29 mouse cellular contexts compared by ENCODE assay signal in the genomic region with DNA sequence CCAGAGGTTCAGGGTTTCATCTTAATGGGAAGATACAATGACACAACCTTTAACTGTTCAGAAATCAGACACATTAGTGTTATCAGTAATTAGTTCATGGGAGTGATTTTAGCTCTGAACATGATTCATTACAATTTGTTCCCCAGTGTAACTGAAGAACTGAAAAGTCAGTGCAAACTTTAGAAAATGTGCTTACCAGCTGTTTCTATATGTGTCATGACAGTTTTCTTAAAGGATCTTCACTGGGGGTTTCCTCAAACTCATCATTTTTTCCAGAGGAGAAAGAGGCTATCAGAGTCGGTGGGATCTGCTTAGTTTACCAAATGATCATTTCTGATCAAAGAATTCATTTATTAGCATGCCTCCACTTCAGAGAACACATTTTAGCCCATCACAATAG. TPM values are rescaled to one million over a fixed set of nuclear protein-coding genes. Genes with fewer than 3 reads are reported as not detected.
"Had no signal": no experiment of that assay in that cellular context is flagged by ENCODE, and none has a peak within 500 bp of the region (broad histone marks: within the 10 kb centered on the region; RNA-seq: fewer than 3 reads in every experiment).

No protein-coding gene starts in this region.

- H3K4me3 ChIP-seq: gastrocnemius, adult 2 months; heart, embryonic 10.5 days; heart, embryonic 12.5 days; hindbrain, embryonic 10.5 days; hindbrain, embryonic 13.5 days; intestine, embryonic 15.5 days; kidney, embryonic 15.5 days; limb, embryonic 13.5 days; limb, embryonic 15.5 days; liver, embryonic 12.5 days had no signal

- H3K36me3 ChIP-seq: heart, embryonic 10.5 days; heart, embryonic 12.5 days; hindbrain, embryonic 10.5 days; hindbrain, embryonic 13.5 days; intestine, embryonic 15.5 days; kidney, embryonic 15.5 days; limb, embryonic 13.5 days; limb, embryonic 15.5 days; liver, embryonic 12.5 days had no signal

- H3K4me2 ChIP-seq: heart, embryonic 12.5 days; hindbrain, embryonic 13.5 days; intestine, embryonic 15.5 days; kidney, embryonic 15.5 days; limb, embryonic 13.5 days; limb, embryonic 15.5 days; liver, embryonic 12.5 days had no signal

- DNase-seq: gastrocnemius, adult 2 months; gastrocnemius, postnatal 10 days; gastrocnemius, postnatal 25 days; heart, adult 18-20 months; heart, postnatal 4 days; kidney, adult 2 months; kidney, adult 9 months; kidney, postnatal 14 days; kidney, postnatal 36 days; layer of hippocampus, adult 9-11 months; layer of hippocampus, postnatal 36 days; left cerebral cortex, postnatal 4 days had no signal

- H3K27ac ChIP-seq: gastrocnemius, adult 2 months; heart, embryonic 10.5 days; hindbrain, embryonic 10.5 days; hindbrain, embryonic 13.5 days; intestine, embryonic 15.5 days; kidney, embryonic 15.5 days; kidney, postnatal 0 days; limb, embryonic 13.5 days; limb, embryonic 15.5 days; liver, embryonic 12.5 days; liver, embryonic 14.5 days had no signal

- H3K9me3 ChIP-seq: heart, embryonic 10.5 days; heart, embryonic 12.5 days; hindbrain, embryonic 13.5 days; intestine, embryonic 15.5 days; kidney, embryonic 15.5 days; limb, embryonic 13.5 days; limb, embryonic 15.5 days; liver, embryonic 12.5 days had no signal

- H3K9ac ChIP-seq: heart, embryonic 12.5 days; hindbrain, embryonic 13.5 days; intestine, embryonic 15.5 days; kidney, embryonic 15.5 days; limb, embryonic 13.5 days; limb, embryonic 15.5 days; liver, embryonic 12.5 days; liver, embryonic 14.5 days had no signal

- ATAC-seq: hindbrain, embryonic 16.5 days; inflammation-experienced regulatory T-cells, adult 6 months; intestine, embryonic 15.5 days; intestine, postnatal 0 days; liver, embryonic 12.5 days had no signal

RNA-seq across cellular contexts. Expression of a gene that starts 1.3 kb away (rescaled TPM):
- total RNA-seq: granulocyte monocyte progenitor cell, adult 5-6 weeks; liver, adult 2 months had no signal
- polyA plus RNA-seq: heart, embryonic 10.5 days; inflammation-experienced regulatory T-cells, adult 6 months; intestine, postnatal 0 days; kidney, embryonic 15.5 days; limb, embryonic 11.5 days; limb, embryonic 13.5 days; liver, adult 2 months; liver, embryonic 12.5 days; liver, embryonic 14.5 days had no signal
